Mouse (Mus musculus) spleen, adult 18-20 months (tissue): ENCODE results near the gene Specc1l.
A peak's percentile ranks its signal among the peaks of the same experiment; 100 is the strongest.
"Not testable (repeated sequence)": the region's sequence is repeated elsewhere in the genome, so short reads cannot be mapped to it uniquely, and the experiment has no call there.

Source experiments
- DNase-seq, 2 experiments: peaks; one replicate each; pipeline ENCODE4 v3.0.0; 2022; ENCODE audit warnings: mixed read lengths in 2 of 2

Specc1l gene

GRCm38 (mm10) chr10:75316908-75317761 is 105.3 kb downstream of the Specc1l start:
- DNase-seq = peak; percentile 67 to 88

- DNase-seq = no peak
Measured at GRCm38 (mm10) chr10:75318206-75318605, 106.3 kb downstream of the Specc1l start.

- peak; percentile 45 to 48 for DNase-seq
Measured at GRCm38 (mm10) chr10:75320321-75320720, 108.4 kb downstream of the Specc1l start.

- DNase-seq = no peak
Measured at GRCm38 (mm10) chr10:75322966-75323365, 111.1 kb downstream of the Specc1l start.

- no peak for DNase-seq
Measured at GRCm38 (mm10) chr10:75323986-75324385, 112.1 kb downstream of the Specc1l start.

GRCm38 (mm10) chr10:75324391-75324790 is 112.5 kb downstream of the Specc1l start:
- no peak for DNase-seq

- DNase-seq = no peak
Measured at GRCm38 (mm10) chr10:75325821-75326220, 113.9 kb downstream of the Specc1l start.

- DNase-seq = peak; percentile 60 to 65
Measured at GRCm38 (mm10) chr10:75326553-75326952, 114.7 kb downstream of the Specc1l start.

GRCm38 (mm10) chr10:75327081-75327480 is 115.2 kb downstream of the Specc1l start:
- DNase-seq = no peak

GRCm38 (mm10) chr10:75328201-75328704 is 116.4 kb downstream of the Specc1l start:
- no peak for DNase-seq

GRCm38 (mm10) chr10:75332268-75332667 is 120.4 kb downstream of the Specc1l start:
- DNase-seq = no peak

GRCm38 (mm10) chr10:75333176-75333776 is 121.4 kb downstream of the Specc1l start:
- no peak for DNase-seq

- no peak for DNase-seq
Measured at GRCm38 (mm10) chr10:75334175-75334574, 122.3 kb downstream of the Specc1l start.

GRCm38 (mm10) chr10:75335075-75335474 is 123.2 kb downstream of the Specc1l start:
- DNase-seq = no peak

GRCm38 (mm10) chr10:75337231-75337630 is 125.4 kb downstream of the Specc1l start:
- DNase-seq = no peak

GRCm38 (mm10) chr10:75338852-75339251 is 127.0 kb downstream of the Specc1l start:
- no peak for DNase-seq

- no peak for DNase-seq
Measured at GRCm38 (mm10) chr10:75339377-75339776, 127.5 kb downstream of the Specc1l start.

- DNase-seq = no peak
Measured at GRCm38 (mm10) chr10:75341936-75342335, 130.1 kb downstream of the Specc1l start.

- not testable (repeated sequence) for DNase-seq
Measured at GRCm38 (mm10) chr10:75344563-75344962, 132.7 kb downstream of the Specc1l start.

- no peak for DNase-seq
Measured at GRCm38 (mm10) chr10:75345265-75345664, 133.4 kb downstream of the Specc1l start.

GRCm38 (mm10) chr10:75350564-75350963 is 138.7 kb downstream of the Specc1l start:
- no peak for DNase-seq

- DNase-seq = no peak
Measured at GRCm38 (mm10) chr10:75352541-75352940, 140.7 kb downstream of the Specc1l start.

GRCm38 (mm10) chr10:75353838-75354241 is 142.0 kb downstream of the Specc1l start:
- not testable (repeated sequence) for DNase-seq

GRCm38 (mm10) chr10:75355341-75355740 is 143.5 kb downstream of the Specc1l start:
- DNase-seq = no peak
